Mouse (Mus musculus) A20 (cell line): ENCODE data around the gene Vmn1r103.
"Not testable (repeated sequence)": the region's sequence is repeated elsewhere in the genome, so short reads cannot be mapped to it uniquely, and the experiment has no call there.

ENCODE experiments used
- DNase-seq: peaks from one replicate; pipeline ENCODE4 v3.0.0-alpha.2; 2011; ENCODE audit warnings: low read depth, low spot score

The Vmn1r103 gene

GRCm38 (mm10) chr7:20510434-20510833 lies at the start of gene Vmn1r103:
TSS of gene Vmn1r103 (minus strand) at chr7:20510534.
- DNase-seq, result not testable (repeated sequence)

- not testable (repeated sequence) for DNase-seq
Observed at GRCm38 (mm10) chr7:20545657-20546056, 35.3 kb upstream of the Vmn1r103 start, which contains the start of gene Gm5726. TSS of gene Gm5726 (minus strand) at chr7:20545757.

GRCm38 (mm10) chr7:20533537-20533936 lies 23.2 kb upstream of the Vmn1r103 start, which contains the start of gene Vmn1r104:
TSS of gene Vmn1r104 (plus strand) at chr7:20533837.
- not testable (repeated sequence) for DNase-seq

- not testable (repeated sequence) for DNase-seq
Observed at GRCm38 (mm10) chr7:20474825-20475224, 35.5 kb downstream of the Vmn1r103 start, which contains the start of gene Gm10670. TSS of gene Gm10670 (minus strand) at chr7:20474925.
